Mouse (Mus musculus) liver, embryonic 12.5 days (tissue): Measurements from ENCODE around the gene Serpinb1b. TPM values are rescaled to one million over a fixed set of nuclear protein-coding genes. Genes with fewer than 3 reads are reported as not detected.
A peak's percentile ranks its signal among the peaks of the same experiment; 100 is the strongest.
"Not testable (repeated sequence)": the region's sequence is repeated elsewhere in the genome, so short reads cannot be mapped to it uniquely, and the experiment has no call there.

ENCODE experiments used
- ATAC-seq: fragments of 200-750 bp; cut with Nextera tagmentation; 2 replicates; pipeline ENCODE4 v1.8.0; 2017; ENCODE audit warnings: moderate number of reproducible peaks, mild to moderate bottlenecking, moderate library complexity
- H3K27ac ChIP-seq: fragments of 300-500 bp; sonication (generic); 2 replicates; pipeline ENCODE4 v1.5.1; 2016; ENCODE audit warnings: mild to moderate bottlenecking
- H3K27me3 ChIP-seq: fragments of 300-500 bp; sonication (generic); replicated peaks from 2 replicates; pipeline ENCODE4 v1.6.1; 2016; ENCODE audit warnings: mild to moderate bottlenecking, moderate library complexity
- H3K36me3 ChIP-seq: fragments of 300-500 bp; sonication (generic); 2 replicates; pipeline ENCODE4 v1.6.1; 2016; ENCODE audit warnings: mild to moderate bottlenecking, moderate library complexity
- H3K4me1 ChIP-seq: fragments of 300-500 bp; sonication (generic); 2 replicates; pipeline ENCODE4 v1.6.1; 2016
- H3K4me2 ChIP-seq: fragments of 300-500 bp; sonication (generic); 2 replicates; pipeline ENCODE4 v1.6.1; 2016; ENCODE audit warnings: mild to moderate bottlenecking, moderate library complexity
- H3K4me3 ChIP-seq: fragments of 300-500 bp; sonication (generic); 2 replicates; pipeline ENCODE4 v1.5.1; 2016; ENCODE audit warnings: mild to moderate bottlenecking, moderate library complexity
- H3K9ac ChIP-seq: fragments of 300-500 bp; sonication (generic); 2 replicates; pipeline ENCODE4 v1.6.1; 2016; ENCODE audit warnings: mild to moderate bottlenecking, moderate library complexity
- H3K9me3 ChIP-seq: fragments of 300-500 bp; sonication (generic); replicated peaks from 2 replicates; pipeline ENCODE4 v1.6.1; 2016; ENCODE audit warnings: mild to moderate bottlenecking, moderate library complexity
- WGBS: fragments of 180-500 bp; shearing (Covaris S2); methylation state at CpG from one replicate; pipeline ENCODE4 v1.1.7; 2016; ENCODE audit not compliant: insufficient replicate concordance; 5-methylcytosine and 5-hydroxymethylcytosine counted together
- polyA plus RNA-seq: library from polyadenylated mRNA; unstranded; fragments of >200 nt; fragmentation: Nextera tagmentation; extraction: Ambion mirVana; gene quantifications from 2 replicates; pipeline ENCODE4 v1.2.1, GENCODE M21; 2016

Gene Serpinb1b
- polyA plus RNA-seq, result not detected in 2 replicates

DNA sequence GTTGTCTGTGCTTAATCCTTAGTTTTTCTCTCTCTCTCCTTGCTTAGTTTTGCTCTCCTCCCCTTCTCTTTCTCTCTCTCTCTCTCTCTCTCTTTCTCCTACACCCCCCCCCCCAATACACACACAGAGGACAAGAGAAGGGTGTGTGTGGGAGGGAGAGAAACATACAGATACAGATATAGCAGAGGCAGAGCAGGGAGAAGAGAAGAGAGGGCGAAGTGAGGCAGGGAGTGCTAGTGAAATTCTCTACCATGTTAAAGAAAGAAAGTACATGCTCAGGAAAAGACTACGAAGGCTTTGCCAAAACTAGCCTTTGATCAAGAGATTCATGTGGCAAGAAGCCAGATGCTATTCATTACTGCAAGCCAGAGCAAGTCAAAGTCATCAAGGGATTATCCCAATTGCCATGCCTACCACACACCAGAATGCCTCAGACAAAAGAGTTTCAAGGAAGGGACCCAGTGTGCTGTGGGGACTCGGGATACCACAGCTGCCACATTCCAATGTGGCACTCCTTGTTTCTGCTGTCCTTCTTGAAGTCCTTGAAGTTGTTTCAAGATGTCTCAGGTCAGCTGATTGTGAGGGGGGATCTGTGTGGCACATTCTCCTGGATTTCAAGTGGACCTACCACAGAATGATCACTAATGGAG, at the start of gene Serpinb1b:
Gene Serpinb1b, plus strand, starts transcription at position 520 of the 650 bp plus-strand sequence.
- H3K27ac ChIP-seq, result no peak within 1 kb of the TSS
- 47% methylated on average over 3 of the region's 3 CpGs for WGBS
- H3K4me2 ChIP-seq, result 0 out of 2 replicates have a peak within 1 kb of the TSS, but pooled peaks have one; percentile 21
- H3K9me3 ChIP-seq, result no peaks in the 10 kb centered on the region
- H3K4me3 ChIP-seq, result no peak within 1 kb of the TSS
- no peaks in the 10 kb centered on the region for H3K36me3 ChIP-seq
- H3K27me3 ChIP-seq, result no peaks in the 10 kb centered on the region
- H3K4me1 ChIP-seq, result no peaks in the 10 kb centered on the region
- ATAC-seq, result no peak
- no peak within 1 kb of the TSS for H3K9ac ChIP-seq

DNA sequence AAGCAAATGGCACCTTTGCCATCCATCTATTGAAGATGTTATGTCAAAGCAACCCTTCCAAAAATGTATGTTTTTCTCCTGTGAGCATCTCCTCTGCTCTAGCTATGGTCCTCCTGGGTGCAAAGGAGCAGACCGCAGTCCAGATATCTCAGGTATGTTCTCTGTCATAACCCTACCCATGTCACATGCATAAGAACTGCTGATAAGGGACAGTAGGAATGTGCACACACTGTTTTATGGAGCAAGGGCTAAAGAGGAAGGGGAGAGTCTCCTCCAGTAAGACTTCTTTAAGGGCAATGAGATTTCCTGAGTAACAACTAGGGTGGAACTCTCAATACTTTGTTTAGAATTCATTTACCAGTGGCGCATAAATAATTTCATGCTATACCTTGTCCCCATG, 48.9 kb upstream of the Serpinb1b start:
- H3K9me3 ChIP-seq, H3K27me3 ChIP-seq, ATAC-seq, H3K4me3 ChIP-seq, H3K4me1 ChIP-seq, H3K36me3 ChIP-seq, H3K27ac ChIP-seq, H3K9ac ChIP-seq, H3K4me2 ChIP-seq: not testable (repeated sequence)
- 82% methylated on average over 2 of the region's 2 CpGs for WGBS

DNA sequence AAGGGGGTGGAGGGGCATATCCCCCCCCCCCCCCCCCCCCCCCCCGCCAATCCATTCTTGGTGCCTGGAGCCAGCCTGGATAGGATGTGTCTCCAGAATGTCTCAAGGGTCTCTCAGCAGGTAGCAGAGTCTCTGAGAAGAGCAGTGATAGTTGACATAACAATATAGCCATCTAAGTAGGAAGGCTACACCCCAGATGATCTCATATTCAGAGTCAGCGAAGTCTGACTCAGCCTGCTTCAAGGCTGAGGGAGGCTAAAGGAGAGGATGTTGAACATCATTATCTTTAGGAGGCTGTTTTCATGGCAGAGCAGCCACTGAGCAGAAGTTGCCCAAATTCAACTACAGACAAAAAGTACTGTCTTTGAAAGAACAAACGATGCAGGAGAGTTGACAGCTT, 48.1 kb upstream of the Serpinb1b start:
- H3K4me1 ChIP-seq, result 0 out of 2 replicates have a peak, but pooled peaks cover 4% of the 10 kb centered on the region
- H3K4me2 ChIP-seq, result no peak overlapping the region
- no peak for ATAC-seq
- WGBS, result 76% methylated on average over 2 of the region's 3 CpGs
- no peaks in the 10 kb centered on the region for H3K27me3 ChIP-seq
- H3K9ac ChIP-seq, result no peak overlapping the region
- H3K9me3 ChIP-seq, result no peaks in the 10 kb centered on the region
- no peak overlapping the region for H3K27ac ChIP-seq
- H3K4me3 ChIP-seq, result no peak overlapping the region
- H3K36me3 ChIP-seq, result no peaks in the 10 kb centered on the region

DNA sequence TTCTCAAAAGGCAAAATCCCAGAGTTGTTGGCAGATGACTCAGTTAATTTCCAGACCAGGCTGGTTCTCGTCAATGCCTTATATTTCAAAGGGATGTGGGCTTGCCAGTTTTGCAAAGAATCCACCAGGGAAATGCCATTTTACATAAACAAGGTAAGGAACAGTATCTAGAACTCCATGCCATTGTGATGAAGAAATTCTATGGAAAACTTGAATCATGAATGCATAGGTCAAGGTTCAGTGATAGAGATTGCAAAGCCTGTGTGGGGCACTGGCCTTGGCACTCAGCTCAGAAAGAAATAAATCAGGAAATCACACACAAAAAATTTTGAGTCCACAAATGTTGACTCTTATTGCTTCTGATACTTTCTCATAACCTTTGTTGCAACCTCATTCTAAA, 42.9 kb upstream of the Serpinb1b start:
- H3K27ac ChIP-seq, result no peak overlapping the region
- no peak overlapping the region for H3K9ac ChIP-seq
- H3K27me3 ChIP-seq, result no peaks in the 10 kb centered on the region
- ATAC-seq, result no peak
- no peaks in the 10 kb centered on the region for H3K36me3 ChIP-seq
- no peak overlapping the region for H3K4me3 ChIP-seq
- WGBS, result 54% methylated on average over 1 of the region's 1 CpGs
- H3K9me3 ChIP-seq, result no peaks in the 10 kb centered on the region
- H3K4me2 ChIP-seq, result no peak overlapping the region
- no peaks in the 10 kb centered on the region for H3K4me1 ChIP-seq

DNA sequence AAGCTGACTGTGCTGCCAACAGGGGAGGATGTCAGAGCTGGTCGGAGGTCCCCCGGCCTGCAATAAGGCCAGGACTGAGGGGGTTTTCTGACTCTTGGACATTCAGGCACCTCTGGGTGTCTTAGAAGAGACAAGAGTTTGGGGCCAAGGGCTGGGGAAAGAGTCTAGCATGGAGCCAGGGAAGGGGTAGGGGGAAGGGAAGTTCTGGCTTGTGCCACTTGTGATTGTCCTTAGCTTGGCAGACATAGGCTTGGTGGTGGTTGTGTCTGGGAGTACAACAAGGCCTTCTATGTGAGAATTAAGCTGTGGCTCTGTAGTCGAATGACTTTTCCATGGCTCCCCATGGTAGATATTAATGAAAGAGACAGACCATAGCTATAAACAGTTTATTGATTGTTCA, 34.8 kb upstream of the Serpinb1b start:
- no peak overlapping the region for H3K27ac ChIP-seq
- no peak overlapping the region for H3K4me3 ChIP-seq
- no peak overlapping the region for H3K9ac ChIP-seq
- no peak overlapping the region for H3K4me2 ChIP-seq
- no peak for ATAC-seq
- H3K36me3 ChIP-seq, result no peaks in the 10 kb centered on the region
- H3K27me3 ChIP-seq, result no peaks in the 10 kb centered on the region
- 77% methylated on average over 3 of the region's 3 CpGs for WGBS
- H3K9me3 ChIP-seq, result no peaks in the 10 kb centered on the region
- H3K4me1 ChIP-seq, result peaks cover 7% of the 10 kb centered on the region; the same call in 1 of the 2 replicates

DNA sequence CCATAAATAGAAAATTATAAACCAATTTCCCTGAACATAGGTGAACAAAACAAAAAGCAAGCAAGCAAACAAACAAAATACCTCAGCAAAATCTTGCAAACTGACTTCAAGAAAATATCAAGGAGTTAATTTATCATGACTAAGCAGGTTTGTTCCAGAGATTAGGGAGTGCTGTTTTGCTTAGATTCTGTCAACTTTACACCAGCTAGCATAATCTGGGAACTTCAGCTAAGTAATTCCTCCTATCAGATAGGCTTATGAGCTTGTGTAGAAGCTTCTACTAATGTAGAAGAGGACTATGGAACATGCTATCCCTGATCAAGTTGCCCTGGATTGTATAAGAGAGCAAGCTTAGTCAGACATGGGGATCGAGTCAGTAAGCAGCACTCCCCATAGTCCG, 31.1 kb upstream of the Serpinb1b start:
- Histone ChIP-seq H3K9ac (no peak overlapping the region), H3K27ac (no peak overlapping the region), H3K27me3 (no peaks in the 10 kb centered on the region), H3K36me3 (no peaks in the 10 kb centered on the region), H3K4me1 (peaks cover 7% of the 10 kb centered on the region; the same call in 1 of the 2 replicates), H3K4me2 (no peak overlapping the region), H3K4me3 (no peak overlapping the region), H3K9me3 (no peaks in the 10 kb centered on the region)
- WGBS, result 45% methylated on average over 2 of the region's 2 CpGs
- peak; percentile 76 for ATAC-seq

DNA sequence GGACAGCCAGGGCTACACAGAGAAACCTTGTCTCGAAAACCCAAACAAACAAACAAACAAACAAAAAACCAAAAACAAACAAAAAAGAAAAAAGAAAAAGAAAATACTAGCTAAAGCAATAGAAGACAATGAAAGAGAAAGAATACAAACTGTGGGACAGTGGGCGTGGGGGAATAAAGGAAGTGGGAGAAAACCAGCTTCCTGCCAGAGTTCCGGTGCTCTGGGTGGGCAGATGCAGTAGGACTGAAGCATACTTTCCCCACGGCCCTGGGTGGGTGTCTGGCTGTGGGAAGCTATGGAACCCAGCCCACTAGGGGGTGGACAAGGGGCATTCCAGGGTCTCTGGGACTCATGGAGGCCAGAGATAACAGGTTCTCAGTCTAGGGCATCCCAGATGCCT, 30.2 kb upstream of the Serpinb1b start:
- Histone ChIP-seq H3K4me1 (peaks cover 7% of the 10 kb centered on the region; the same call in 1 of the 2 replicates), H3K9me3 (no peaks in the 10 kb centered on the region), H3K36me3 (no peaks in the 10 kb centered on the region), H3K9ac (no peak overlapping the region), H3K4me3 (no peak overlapping the region), H3K27me3 (no peaks in the 10 kb centered on the region), H3K27ac (no peak overlapping the region), H3K4me2 (no peak overlapping the region)
- no peak; the same call in 1 of the 2 replicates for ATAC-seq
- WGBS, result 41% methylated on average over 4 of the region's 4 CpGs

DNA sequence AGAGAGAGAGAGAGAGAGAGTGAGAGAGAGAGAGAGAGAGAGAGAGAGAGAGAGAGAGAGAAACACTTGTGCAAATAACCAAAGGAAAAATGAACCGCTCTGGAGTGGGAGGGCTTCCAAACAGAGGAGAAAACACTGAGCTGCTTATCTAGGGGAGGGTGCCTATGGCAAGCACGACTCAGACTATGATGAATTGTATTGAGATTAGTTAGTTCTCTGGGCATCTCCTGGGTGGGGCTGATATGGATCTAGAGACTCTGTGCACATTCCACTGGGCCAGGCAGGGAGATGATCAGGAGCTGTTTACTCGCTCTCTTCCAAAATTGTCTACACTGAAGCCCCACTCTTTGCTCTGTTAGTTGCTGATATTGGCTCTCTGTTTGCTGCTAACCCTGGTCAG, 26.7 kb upstream of the Serpinb1b start:
- 42% methylated on average over 3 of the region's 3 CpGs for WGBS
- H3K36me3 ChIP-seq, result no peaks in the 10 kb centered on the region
- no peak overlapping the region for H3K9ac ChIP-seq
- no peak overlapping the region for H3K4me3 ChIP-seq
- no peaks in the 10 kb centered on the region for H3K27me3 ChIP-seq
- H3K9me3 ChIP-seq, result no peaks in the 10 kb centered on the region
- H3K27ac ChIP-seq, result no peak overlapping the region
- H3K4me2 ChIP-seq, result no peak overlapping the region
- H3K4me1 ChIP-seq, result peaks cover 7% of the 10 kb centered on the region; the same call in 1 of the 2 replicates
- ATAC-seq, result no peak

DNA sequence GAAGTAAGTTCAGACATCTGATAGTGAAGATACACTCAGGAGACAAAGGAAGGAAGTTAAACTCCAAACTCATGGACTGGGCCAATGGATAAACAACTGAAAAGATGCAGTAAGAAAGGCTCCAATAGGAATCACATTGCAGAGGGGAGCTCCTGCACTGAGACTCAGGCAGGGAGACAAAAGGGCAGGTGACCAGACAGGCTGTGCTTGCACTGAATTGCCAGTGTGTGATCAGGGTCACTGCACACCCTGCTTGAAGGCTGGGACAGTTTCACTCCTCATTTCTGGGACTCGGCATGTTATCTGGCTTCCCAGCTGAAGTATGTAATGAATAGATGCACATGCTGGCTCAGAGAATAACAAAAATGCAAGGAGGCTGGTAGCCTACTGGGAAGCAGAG, 15.3 kb upstream of the Serpinb1b start:
- Histone ChIP-seq H3K36me3 (no peaks in the 10 kb centered on the region), H3K4me2 (no peak overlapping the region), H3K27me3 (no peaks in the 10 kb centered on the region), H3K4me3 (no peak overlapping the region), H3K27ac (no peak overlapping the region), H3K9me3 (no peaks in the 10 kb centered on the region), H3K4me1 (no peaks in the 10 kb centered on the region), H3K9ac (no peak overlapping the region)
- WGBS, result 67% methylated on average over 1 of the region's 1 CpGs
- no peak for ATAC-seq

DNA sequence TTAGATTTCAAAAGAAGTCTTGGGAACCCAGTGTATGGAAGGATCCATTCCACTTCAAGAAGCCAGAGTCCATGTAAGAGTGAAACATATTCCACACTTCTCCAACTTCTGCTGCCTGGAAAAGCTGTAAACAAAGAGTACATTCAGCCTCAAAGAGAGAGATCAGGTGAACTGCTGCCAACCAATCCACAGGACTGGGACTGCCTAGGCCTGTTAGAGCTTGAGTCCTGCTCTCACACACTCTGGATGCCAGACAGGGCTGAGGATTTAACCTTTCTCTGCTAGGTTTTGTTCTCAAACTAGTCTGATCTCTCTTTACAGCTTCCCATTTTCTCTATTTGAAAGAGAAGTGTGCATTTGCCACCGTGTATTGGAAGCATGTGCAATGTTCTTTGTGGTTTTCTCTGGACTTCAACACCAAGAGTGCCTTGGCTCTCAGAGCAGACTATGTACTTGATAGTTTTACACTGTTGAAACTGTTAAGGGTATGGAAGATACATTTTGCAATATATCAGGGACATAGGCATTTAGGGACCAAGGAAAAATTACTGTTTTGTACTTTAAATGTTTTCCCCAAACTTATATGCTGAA, 10.9 kb upstream of the Serpinb1b start:
- Histone ChIP-seq H3K27me3 (no peaks in the 10 kb centered on the region), H3K4me1 (no peaks in the 10 kb centered on the region), H3K36me3 (no peaks in the 10 kb centered on the region), H3K27ac (no peak overlapping the region), H3K4me3 (no peak overlapping the region), H3K4me2 (no peak overlapping the region), H3K9me3 (no peaks in the 10 kb centered on the region), H3K9ac (no peak overlapping the region)
- 5% methylated on average over 1 of the region's 1 CpGs for WGBS
- no peak for ATAC-seq

DNA sequence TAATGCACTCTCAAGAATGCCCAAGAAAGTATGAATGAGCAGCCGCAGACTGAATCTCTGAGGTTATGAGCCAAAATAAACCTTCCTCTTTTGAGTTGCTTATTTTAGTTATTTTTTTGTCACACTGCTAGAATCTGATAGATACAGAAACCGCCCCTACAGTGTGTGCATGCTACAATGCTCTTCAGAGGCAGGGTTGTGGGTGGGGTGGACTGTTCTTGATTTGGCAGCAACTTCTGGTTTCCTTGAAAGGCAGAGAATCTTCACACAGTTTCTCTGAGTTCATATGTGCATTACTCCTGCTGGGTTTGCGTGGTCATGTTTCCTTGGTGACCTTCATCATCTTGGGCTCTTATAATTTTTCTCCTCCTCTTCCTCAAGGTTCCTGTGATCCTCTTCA, 10.2 kb upstream of the Serpinb1b start:
- Histone ChIP-seq H3K9me3 (no peaks in the 10 kb centered on the region), H3K4me3 (no peak overlapping the region), H3K27ac (no peak overlapping the region), H3K4me1 (no peaks in the 10 kb centered on the region), H3K36me3 (no peaks in the 10 kb centered on the region), H3K27me3 (no peaks in the 10 kb centered on the region), H3K9ac (no peak overlapping the region), H3K4me2 (no peak overlapping the region)
- 65% methylated on average over 3 of the region's 3 CpGs for WGBS
- no peak for ATAC-seq

DNA sequence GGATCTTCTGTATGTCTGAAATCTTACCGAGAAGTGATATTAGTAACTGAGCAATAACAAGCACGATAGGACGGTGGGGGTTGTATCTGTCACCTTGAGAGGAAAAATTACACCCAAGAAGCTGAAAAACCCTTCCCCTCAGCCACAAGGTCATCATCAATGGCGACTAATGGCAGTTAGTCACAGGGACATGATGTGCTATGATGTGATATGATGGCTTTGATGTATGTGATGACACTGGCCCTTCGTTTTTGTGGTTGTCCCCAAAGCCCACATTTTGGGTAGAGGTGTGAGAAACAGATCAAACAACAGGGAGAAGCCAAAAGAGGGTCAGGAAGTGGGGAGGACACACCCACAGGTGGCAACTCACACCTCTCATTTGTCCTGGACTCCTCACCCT, 6.6 kb upstream of the Serpinb1b start:
- no peak for ATAC-seq
- Histone ChIP-seq H3K4me3 (no peak overlapping the region), H3K4me1 (no peaks in the 10 kb centered on the region), H3K27me3 (no peaks in the 10 kb centered on the region), H3K4me2 (no peak overlapping the region), H3K9ac (no peak overlapping the region), H3K27ac (no peak overlapping the region), H3K36me3 (no peaks in the 10 kb centered on the region), H3K9me3 (no peaks in the 10 kb centered on the region)
- WGBS, result 51% methylated on average over 5 of the region's 5 CpGs

DNA sequence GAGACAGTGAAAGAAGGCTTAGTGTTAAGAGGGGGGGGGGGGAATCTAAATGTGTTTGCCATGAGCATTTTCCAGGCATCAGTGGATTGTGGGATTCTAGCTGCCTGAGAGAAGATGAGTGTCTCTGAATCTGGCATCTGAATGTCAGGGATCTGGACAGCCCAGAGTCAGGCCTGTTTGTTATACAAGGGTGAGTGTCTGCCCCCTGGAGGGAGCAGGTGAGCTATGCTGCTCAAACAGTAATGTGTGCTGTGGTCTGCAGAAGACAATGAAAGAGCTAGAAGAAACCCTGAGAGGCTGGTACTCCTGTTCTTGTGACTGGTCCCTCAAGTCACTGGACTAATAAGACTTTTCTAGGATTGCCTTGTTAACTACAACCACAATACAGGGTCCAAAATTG, 4.3 kb upstream of the Serpinb1b start:
- Histone ChIP-seq H3K4me2 (no peak overlapping the region), H3K27me3 (no peaks in the 10 kb centered on the region), H3K36me3 (no peaks in the 10 kb centered on the region), H3K4me3 (no peak overlapping the region), H3K27ac (no peak overlapping the region), H3K9me3 (no peaks in the 10 kb centered on the region), H3K9ac (no peak overlapping the region), H3K4me1 (no peaks in the 10 kb centered on the region)
- ATAC-seq, result peak; percentile 65; the same call in 1 of the 2 replicates
